Comparison of ENCODE assay signal across 12 mouse cellular contexts in genomic region chr7:44724316-44724715, GRCm38 (mm10). TPM values are rescaled to one million over a fixed set of nuclear protein-coding genes. Genes with fewer than 3 reads are reported as not detected.
A peak's percentile ranks its signal among the peaks of the same experiment; 100 is the strongest.
DNase-seq lines count a peak whose midpoint lies in the region; ATAC-seq and TF ChIP-seq lines count a peak whose summit lies in the region.
"Had no signal": no experiment of that assay in that cellular context is flagged by ENCODE, and none has a peak within 500 bp of the region (broad histone marks: within the 10 kb centered on the region; RNA-seq: fewer than 3 reads in every experiment).

No protein-coding gene starts in this region.

- WGBS in thymus, adult 2 months, result 20% methylated on average over 7 of the region's 7 CpGs
- 22% methylated on average over 7 of the region's 7 CpGs for WGBS in small intestine, adult 2 months

- H3K36me3 ChIP-seq in thymus, adult 2 months (ENCODE audit: control insufficient read depth, insufficient read depth, low read length), result no peaks in the 10 kb centered on the region
- no peaks in the 10 kb centered on the region for H3K36me3 ChIP-seq in small intestine, adult 2 months (ENCODE audit: control insufficient read depth, insufficient read depth, low read length)
- H3K36me3 ChIP-seq: kidney, embryonic 15.5 days had no signal

- H3K27ac ChIP-seq in layer of hippocampus, adult 2 months, result no peak overlapping the region
- H3K27ac ChIP-seq in thymus, adult 2 months (ENCODE audit: control insufficient read depth, insufficient read depth, low read length), result no peak overlapping the region
- H3K27ac ChIP-seq in small intestine, adult 2 months (ENCODE audit: insufficient read depth, low read depth, low read length), result no peak overlapping the region
- H3K27ac ChIP-seq: kidney, embryonic 15.5 days; macrophage had no signal

- H3K4me1 ChIP-seq in thymus, adult 2 months (replicated peaks; ENCODE audit: control insufficient read depth, insufficient read depth, low read length), result no peaks in the 10 kb centered on the region
- peaks cover 13% of the 10 kb centered on the region; the same call in 1 of the 2 replicates for H3K4me1 ChIP-seq in small intestine, adult 2 months (ENCODE audit: control insufficient read depth, insufficient read depth, insufficient read length, low read length)
- H3K4me1 ChIP-seq: kidney, embryonic 15.5 days had no signal

- peak; percentile 79 for TF ChIP-seq CTCF in layer of hippocampus, adult 2 months (conservative IDR thresholded peaks at IDR 0.05)
- TF ChIP-seq CTCF in thymus, adult 2 months (IDR thresholded peaks at IDR 0.05; ENCODE audit: borderline replicate concordance, control insufficient read depth, extremely low read depth, insufficient read depth, low read length, poor library complexity), result no peak
- TF ChIP-seq CTCF in small intestine, adult 2 months (IDR thresholded peaks at IDR 0.05; ENCODE audit: extremely low read depth, insufficient read length, insufficient replicate concordance, low read depth, low read length), result peak; percentile 35; the same call in 1 of the 2 replicates

- DNase-seq in CD4-positive, CD25-positive, alpha-beta regulatory T cell, adult 2 months (ENCODE audit: low read depth, low spot score), result peak; percentile 67
- peak in 1 of 2 experiments; percentile 34 for DNase-seq in layer of hippocampus, adult 2 months (ENCODE audit: low spot score in 2 of 2)
- DNase-seq in layer of hippocampus, adult 8-10 months (ENCODE audit: low spot score in 2 of 2), result no peak
- DNase-seq in thymus, adult 2 months, result peak; percentile 8
- DNase-seq in thymus, postnatal 0 days (ENCODE audit: low spot score), result no peak
- DNase-seq in c-Kit-positive CD71-positive TER-119-positive erythroid progenitor cells, embryonic 14.5 days (ENCODE audit: low spot score), result no peak
- DNase-seq: cerebellum, adult 11 months had no signal

- no peaks in the 10 kb centered on the region for H3K27me3 ChIP-seq in thymus, adult 2 months (ENCODE audit: control insufficient read depth, insufficient read depth, low read length)
- no peaks in the 10 kb centered on the region for H3K27me3 ChIP-seq in small intestine, adult 2 months (ENCODE audit: control insufficient read depth, insufficient read depth, low read length)
- H3K27me3 ChIP-seq: kidney, embryonic 15.5 days had no signal

- H3K4me3 ChIP-seq in layer of hippocampus, adult 2 months, result no peak overlapping the region
- no peak overlapping the region for H3K4me3 ChIP-seq in thymus, adult 2 months (ENCODE audit: control insufficient read depth, insufficient read depth, low read length)
- no peak overlapping the region for H3K4me3 ChIP-seq in small intestine, adult 2 months (ENCODE audit: low read depth, low read length)
- H3K4me3 ChIP-seq: kidney, embryonic 15.5 days had no signal

- no peak for TF ChIP-seq POLR2A in thymus, adult 2 months (IDR thresholded peaks at IDR 0.05; ENCODE audit: control insufficient read depth, extremely low read depth, insufficient read depth, low read length, poor library complexity)
- no peak for TF ChIP-seq POLR2A in small intestine, adult 2 months (IDR thresholded peaks at IDR 0.05; ENCODE audit: low read depth, low read length)

- ATAC-seq in CD4-positive, CD25-positive, alpha-beta regulatory T cell, adult 4 months, result no peak

RNA-seq across cellular contexts. Expression of gene Izumo2, which starts 15.8 kb away (rescaled TPM):
- polyA plus RNA-seq in CD4-positive, CD25-positive, alpha-beta regulatory T cell, adult 4 months (2017; shearing (Covaris generic)), result not detected
- total RNA-seq in layer of hippocampus, adult 2 months (2021), result not detected
- not detected for total RNA-seq in layer of hippocampus, adult 8-10 months (2022)
- not detected in 2 replicates for polyA plus RNA-seq in thymus, adult 2 months (2012; rRNA removed)
- not detected in 2 replicates for polyA plus RNA-seq in thymus, postnatal 0 days (2015; fragmentation: Nextera tagmentation; extraction: Ambion mirVana)
- polyA plus RNA-seq in small intestine, adult 2 months (2012; rRNA removed), result not detected in 2 replicates
- polyA plus RNA-seq: frontal cortex, adult 2 months; kidney, embryonic 15.5 days; macrophage had no signal

RNA-seq across cellular contexts. Expression of gene Vrk3, which starts 23.9 kb away (rescaled TPM):
- polyA plus RNA-seq in CD4-positive, CD25-positive, alpha-beta regulatory T cell, adult 4 months (2017; shearing (Covaris generic)), result 10 to 100 TPM; 79.6 to 97.6 TPM
- 10 to 100 TPM; 31.7 to 35.4 TPM for total RNA-seq in layer of hippocampus, adult 2 months (2021)
- total RNA-seq in layer of hippocampus, adult 8-10 months (2022), result 10 to 100 TPM; 27.7 to 34.6 (median 33.7) TPM
- polyA plus RNA-seq in thymus, adult 2 months (2012; rRNA removed), result 105 and 111 TPM in 2 replicates
- polyA plus RNA-seq in thymus, postnatal 0 days (2015; fragmentation: Nextera tagmentation; extraction: Ambion mirVana), result 63.7 and 66.8 TPM in 2 replicates
- polyA plus RNA-seq in small intestine, adult 2 months (2012; rRNA removed), result 20.4 and 40.3 TPM in 2 replicates

RNA-seq across cellular contexts. Expression of gene Zfp473, which starts 26.5 kb away (rescaled TPM):
- polyA plus RNA-seq in CD4-positive, CD25-positive, alpha-beta regulatory T cell, adult 4 months (2017; shearing (Covaris generic)), result under 1 TPM; 0.16 to 0.63 TPM
- under 1 TPM; 0.25 to 0.44 TPM for total RNA-seq in layer of hippocampus, adult 2 months (2021)
- under 1 TPM; 0.31 to 0.70 (median 0.60) TPM for total RNA-seq in layer of hippocampus, adult 8-10 months (2022)
- polyA plus RNA-seq in thymus, adult 2 months (2012; rRNA removed), result 1.1 TPM in 2 replicates
- polyA plus RNA-seq in thymus, postnatal 0 days (2015; fragmentation: Nextera tagmentation; extraction: Ambion mirVana), result 0.82 and 1.7 TPM in 2 replicates
- 0.08 and 0.19 TPM in 2 replicates for polyA plus RNA-seq in small intestine, adult 2 months (2012; rRNA removed)

RNA-seq across cellular contexts. Expression of gene Myh14, which starts 53.7 kb away (rescaled TPM):
- not detected for polyA plus RNA-seq in CD4-positive, CD25-positive, alpha-beta regulatory T cell, adult 4 months (2017; shearing (Covaris generic))
- total RNA-seq in layer of hippocampus, adult 2 months (2021), result 10 to 100 TPM; 30.4 TPM
- total RNA-seq in layer of hippocampus, adult 8-10 months (2022), result 10 to 100 TPM; 26.6 to 36.6 (median 32.8) TPM
- 1.9 and 3.7 TPM in 2 replicates for polyA plus RNA-seq in thymus, adult 2 months (2012; rRNA removed)
- polyA plus RNA-seq in thymus, postnatal 0 days (2015; fragmentation: Nextera tagmentation; extraction: Ambion mirVana), result 0.66 and 1.0 TPM in 2 replicates
- 196 and 563 TPM in 2 replicates for polyA plus RNA-seq in small intestine, adult 2 months (2012; rRNA removed)
- polyA plus RNA-seq: macrophage had no signal

Comparison
In these comparisons a context has a peak if more than half of its experiments do, and no peak if none do; other contexts are left out.
1. DNase-seq: peak in CD4-positive, CD25-positive, alpha-beta regulatory T cell, adult 2 months (single experiment) and thymus, adult 2 months (single experiment); none in layer of hippocampus, adult 8-10 months (0 of 2), thymus, postnatal 0 days (single experiment) and c-Kit-positive CD71-positive TER-119-positive erythroid progenitor cells, embryonic 14.5 days (single experiment).